Mouse (Mus musculus) skeletal muscle tissue, adult 2 months (tissue): Measurements from ENCODE around the gene Serpini2.
"Not testable (repeated sequence)": the region's sequence is repeated elsewhere in the genome, so short reads cannot be mapped to it uniquely, and the experiment has no call there.

Experiments
- DNase-seq: peaks from one replicate; pipeline ENCODE4 v3.0.0-alpha.2; 2012; ENCODE audit warnings: low read depth, low spot score

Gene Serpini2

GRCm38 (mm10) chr3:75269978-75270377 is at the start of gene Serpini2:
Gene Serpini2 (minus strand): TSS chr3:75270078.
- DNase-seq: no peak

DNA sequence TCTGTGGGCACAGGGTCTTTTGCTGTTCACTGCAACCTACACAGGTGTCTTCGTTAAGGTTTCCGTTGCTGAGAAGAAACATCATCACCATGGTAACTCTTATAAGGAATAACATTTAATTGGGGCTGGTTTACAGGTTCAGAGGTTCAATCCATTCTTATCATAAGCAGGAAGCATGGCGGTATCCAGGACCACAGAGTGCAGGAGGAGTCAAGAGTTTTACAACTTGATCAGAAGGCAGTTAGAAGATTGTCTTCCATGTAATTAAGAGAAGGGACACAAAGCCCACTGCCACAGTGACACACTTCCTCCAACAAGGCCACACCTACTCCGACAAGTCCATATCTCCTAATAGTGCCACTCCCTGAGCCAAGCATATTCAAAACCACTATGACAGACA is 39.0 kb upstream of the Serpini2 start:
- no peak for DNase-seq

DNA sequence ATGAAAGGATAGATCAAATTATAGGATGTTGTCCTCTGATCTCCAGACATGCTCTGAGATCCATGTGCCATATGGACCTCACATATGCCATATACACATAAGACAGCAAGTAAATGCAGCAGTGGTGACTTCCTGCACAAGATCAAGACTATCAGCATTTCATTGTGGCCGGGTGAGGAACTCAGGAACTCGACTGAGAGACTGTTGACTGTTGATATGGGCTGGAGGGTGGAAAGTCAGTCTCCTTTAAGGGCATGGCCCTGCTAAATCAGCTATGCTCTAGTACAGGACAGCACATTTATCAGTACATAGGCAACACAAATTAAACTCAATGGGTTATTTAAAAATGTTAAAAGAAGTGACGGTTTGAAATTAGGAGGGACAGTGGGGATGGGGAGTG is 38.4 kb upstream of the Serpini2 start:
- DNase-seq: no peak

GRCm38 (mm10) chr3:75305584-75305983 is 35.7 kb upstream of the Serpini2 start:
- DNase-seq: no peak

DNA sequence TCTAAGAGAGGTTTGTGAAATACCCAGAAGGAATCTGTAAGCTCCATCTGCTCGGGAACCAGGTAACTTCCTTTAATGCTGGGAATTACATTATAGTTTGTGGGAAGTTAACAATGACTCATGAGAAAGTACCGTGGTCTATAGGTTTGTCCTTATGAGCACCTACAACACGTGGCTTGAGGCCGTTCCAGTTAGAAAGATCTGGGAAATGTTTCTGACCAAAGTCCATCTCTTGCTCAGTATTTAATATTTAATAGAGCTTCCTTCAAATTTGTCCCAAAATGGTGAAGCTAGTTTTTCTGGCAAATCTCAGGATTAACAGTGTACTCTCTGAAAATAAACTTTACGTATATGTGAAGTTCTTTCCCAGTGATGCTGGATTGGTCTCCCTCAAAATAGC is 34.7 kb upstream of the Serpini2 start:
- no peak for DNase-seq

- no peak for DNase-seq
Measured at GRCm38 (mm10) chr3:75301072-75301471, 31.2 kb upstream of the Serpini2 start.

DNA sequence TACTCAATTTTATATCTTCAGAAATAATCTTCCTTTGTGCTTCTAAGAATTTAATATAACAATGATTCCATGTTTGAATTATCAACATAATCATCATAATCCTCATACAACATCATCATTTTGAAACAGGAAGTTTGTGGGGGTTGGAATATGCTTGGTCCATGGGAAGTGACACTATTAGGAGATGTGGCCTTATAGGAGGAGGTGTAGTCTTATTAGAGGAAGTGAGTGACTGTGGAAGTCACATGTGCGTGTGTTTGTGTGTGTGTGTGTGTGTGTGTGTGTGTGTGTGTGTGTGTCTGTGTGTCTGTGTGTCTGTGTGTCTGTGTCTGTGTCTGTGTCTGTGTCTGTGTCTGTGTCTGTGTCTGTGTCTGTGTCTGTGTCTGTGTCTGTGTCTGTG is 29.6 kb upstream of the Serpini2 start:
- not testable (repeated sequence) for DNase-seq

DNA sequence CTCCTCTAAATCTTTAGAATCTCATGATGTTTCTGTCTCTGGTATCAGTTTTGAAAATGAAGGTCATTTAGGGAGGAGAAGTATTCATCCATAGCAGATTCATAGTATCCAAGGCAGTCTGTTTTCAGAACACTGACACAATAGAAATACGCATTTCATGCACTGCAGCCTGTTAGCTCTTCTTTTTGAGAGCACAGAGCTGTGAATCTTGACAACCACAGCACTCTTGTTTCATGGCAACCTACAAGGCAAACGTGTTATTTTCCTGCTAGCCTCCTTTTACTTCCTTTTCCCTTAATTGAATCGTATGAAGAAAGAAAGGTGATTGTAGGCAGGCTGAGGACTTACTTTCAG is 27.9 kb upstream of the Serpini2 start:
- DNase-seq: no peak

GRCm38 (mm10) chr3:75297026-75297757 is 27.3 kb upstream of the Serpini2 start:
- DNase-seq: no peak

- DNase-seq: no peak
Measured at GRCm38 (mm10) chr3:75293243-75293642, 23.4 kb upstream of the Serpini2 start.

DNA sequence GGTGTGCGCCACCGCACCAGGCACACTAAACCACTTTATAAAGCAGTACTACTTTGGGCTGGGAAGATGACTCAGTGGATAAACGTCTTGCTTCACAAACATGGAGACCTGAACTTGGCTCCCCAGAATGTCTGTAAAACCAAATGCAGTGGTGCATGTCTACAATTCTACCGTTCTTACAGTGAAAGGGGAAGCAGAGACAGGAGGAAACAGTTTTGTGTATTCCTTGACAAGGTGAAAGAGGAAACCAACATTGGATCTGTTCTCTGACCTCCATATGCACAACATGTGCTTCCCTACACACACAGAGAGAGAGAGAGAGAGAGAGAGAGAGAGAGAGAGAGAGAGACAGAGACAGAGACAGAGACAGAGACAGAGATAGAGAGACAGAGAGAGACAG is 7.6 kb upstream of the Serpini2 start:
- no peak for DNase-seq

DNA sequence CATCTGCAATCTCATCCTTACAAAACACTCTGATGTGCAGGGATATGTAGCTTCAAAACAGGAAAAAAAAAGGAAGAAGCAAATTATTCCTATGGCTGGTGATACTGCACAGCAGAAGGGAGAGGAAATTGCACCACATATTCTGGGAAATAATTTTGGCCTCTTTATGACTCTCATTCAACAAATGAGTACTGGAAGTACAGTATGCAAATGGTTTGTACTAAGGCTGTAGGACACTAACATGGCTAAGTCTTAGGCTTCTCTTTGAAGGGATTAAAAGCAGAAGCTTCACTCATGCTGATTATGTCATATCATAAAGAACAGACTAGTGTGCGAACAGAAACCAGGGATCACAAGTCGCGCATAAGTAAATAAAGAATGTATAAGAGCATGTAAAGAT is 6.6 kb upstream of the Serpini2 start:
- DNase-seq: no peak

DNA sequence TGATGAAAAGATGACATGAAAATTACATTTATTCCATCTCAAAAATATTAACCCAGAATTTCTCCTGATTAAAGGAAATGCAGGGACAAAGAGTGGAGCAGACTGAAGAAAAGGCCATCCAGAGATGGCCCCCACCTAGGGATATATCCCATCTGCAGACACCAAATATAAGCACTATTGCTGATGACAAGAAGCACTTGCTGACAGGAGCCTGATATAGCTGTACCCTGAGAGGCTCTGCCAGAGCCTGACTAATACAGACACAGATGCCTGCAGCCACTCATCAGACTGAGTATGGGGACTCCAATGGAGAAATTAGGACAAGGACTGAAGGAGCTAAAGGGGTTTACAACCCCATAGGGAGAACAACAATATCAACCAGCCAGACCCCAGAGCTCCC is 5.2 kb upstream of the Serpini2 start:
- DNase-seq: no peak

GRCm38 (mm10) chr3:75259356-75259755 is 10.5 kb downstream of the Serpini2 start:
- no peak for DNase-seq

GRCm38 (mm10) chr3:75219694-75220093 is 50.2 kb downstream of the Serpini2 start:
- DNase-seq: no peak

DNA sequence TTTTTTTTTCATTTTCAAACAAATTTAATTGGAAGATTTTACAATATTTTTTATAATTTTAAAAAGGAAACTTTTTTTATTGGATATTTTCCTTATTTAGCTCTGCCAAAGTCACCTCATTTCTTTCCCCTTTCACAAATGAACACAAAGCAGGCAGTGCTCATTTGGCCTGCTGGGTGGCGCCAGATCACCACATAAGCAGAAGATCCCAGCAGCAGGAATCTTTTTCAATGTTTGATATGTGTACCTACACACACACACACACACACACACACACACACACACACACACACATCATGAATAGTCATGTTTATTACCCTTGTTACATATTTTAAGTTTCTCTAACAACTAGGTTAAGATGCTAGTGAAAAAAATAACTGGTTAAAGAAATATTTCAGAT is 50.7 kb downstream of the Serpini2 start:
- peak; percentile 2 for DNase-seq

DNA sequence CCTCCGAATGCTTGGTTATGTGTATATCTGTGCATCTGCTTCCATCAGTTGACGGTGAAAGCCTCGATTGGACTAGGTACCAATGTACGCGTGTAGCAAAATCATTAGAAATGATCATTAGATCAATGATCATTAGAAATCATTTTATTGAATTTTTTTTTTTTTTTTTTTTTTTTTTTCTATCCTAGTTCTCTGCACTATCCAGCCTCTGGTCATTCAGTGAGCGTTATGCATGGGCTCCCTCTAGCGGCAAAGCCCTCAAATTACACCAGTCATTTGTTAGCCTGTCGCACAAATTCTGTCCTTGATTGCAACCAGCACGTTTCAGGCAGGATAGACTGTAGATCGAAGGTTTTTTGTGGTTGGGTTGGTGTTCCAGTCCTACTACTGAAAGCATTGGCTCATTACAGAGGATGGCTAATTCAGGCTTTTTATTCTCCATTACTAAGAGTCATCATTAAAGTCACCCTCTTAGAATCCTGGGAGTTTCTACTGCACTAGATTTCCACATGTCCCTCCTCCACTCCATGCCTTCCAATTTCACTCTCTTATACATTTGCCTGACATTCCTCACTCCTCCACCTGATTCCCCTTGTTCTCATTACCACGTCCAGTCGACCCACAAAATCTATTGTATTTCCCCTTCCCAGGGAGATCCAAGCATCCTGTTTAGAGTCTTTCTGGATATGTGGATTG is 66.9 kb downstream of the Serpini2 start:
- DNase-seq: peak; percentile 9
